Mouse (Mus musculus) ES-E14 (cell line): ENCODE results near the gene Mthfd2l. TPM values are rescaled to one million over a fixed set of nuclear protein-coding genes. Genes with fewer than 3 reads are reported as not detected.

Experiments
- DNase-seq: peaks from one replicate; pipeline ENCODE4 v3.0.0-alpha.2; 2013; ENCODE audit warnings: low read depth, low spot score
- H3K27ac ChIP-seq: 2 replicates; pipeline ENCODE4 v1.5.1; 2012; ENCODE audit warnings: low read depth, mild to moderate bottlenecking, low read length, moderate library complexity, mixed read lengths; ENCODE audit not compliant: poor library complexity, insufficient read depth, severe bottlenecking
- H3K36me3 ChIP-seq: 2 replicates; pipeline ENCODE4 v1.6.1; 2012; ENCODE audit warnings: mild to moderate bottlenecking, low read length, moderate library complexity, mixed read lengths; ENCODE audit not compliant: control insufficient read depth, poor library complexity, insufficient read depth, severe bottlenecking
- H3K4me1 ChIP-seq, 2 experiments: fragments of 150-350 bp in 1 of 2; sonication (generic) in 1 of 2; 2 replicates each; pipeline ENCODE4 v1.6.1; 2012; ENCODE audit warnings: low read length in 2 of 2, mild to moderate bottlenecking in 1 of 2, mixed read lengths in 1 of 2; ENCODE audit not compliant: control insufficient read depth in 2 of 2, insufficient read depth in 2 of 2, poor library complexity in 1 of 2
- H3K4me3 ChIP-seq, 2 experiments: fragments of 150-350 bp in 1 of 2; sonication (generic) in 1 of 2; 2 replicates each; pipeline ENCODE4 v1.5.1; 2012; ENCODE audit warnings: low read length in 2 of 2, low read depth in 1 of 2, mild to moderate bottlenecking in 1 of 2, mixed read lengths in 1 of 2; ENCODE audit not compliant: insufficient read depth in 1 of 2, poor library complexity in 1 of 2, severe bottlenecking in 1 of 2
- H3K9ac ChIP-seq: 2 replicates; pipeline ENCODE4 v1.6.1; 2012; ENCODE audit warnings: low read depth, mild to moderate bottlenecking, low read length, mixed read lengths; ENCODE audit not compliant: poor library complexity, insufficient read depth, severe bottlenecking
- H3K9me3 ChIP-seq: fragments of 150-350 bp; sonication (generic); 2 replicates; pipeline ENCODE4 v1.6.1; 2012; ENCODE audit warnings: low read depth, mild to moderate bottlenecking, low read length; ENCODE audit not compliant: control insufficient read depth, insufficient read depth
- CHD2 ChIP-seq: IDR thresholded peaks from 2 replicates; pipeline ENCODE4 v1.6.1; 2014; ENCODE audit warnings: mild to moderate bottlenecking, low read depth, low read length, inconsistent platforms
- HCFC1 ChIP-seq: IDR thresholded peaks from 2 replicates; pipeline ENCODE4 v1.6.1; 2012; ENCODE audit warnings: low read length, inconsistent platforms, borderline replicate concordance; ENCODE audit not compliant: insufficient read depth
- MAFK ChIP-seq: IDR thresholded peaks from 2 replicates; pipeline ENCODE4 v1.6.1; 2014; ENCODE audit warnings: mild to moderate bottlenecking, low read depth, low read length, inconsistent platforms; ENCODE audit not compliant: insufficient read depth
- ZC3H11A ChIP-seq: IDR thresholded peaks from 2 replicates; pipeline ENCODE4 v1.6.1; 2012; ENCODE audit warnings: low read depth, mild to moderate bottlenecking, inconsistent platforms, low read length, borderline replicate concordance
- ZNF384 ChIP-seq: IDR thresholded peaks from 2 replicates; pipeline ENCODE4 v1.6.1; 2012; ENCODE audit warnings: low read depth, low read length, inconsistent platforms
- in situ Hi-C, 2 experiments: fragments of 600-800 bp; cut with MboI; formaldehyde crosslinking; loops; one replicate each; pipeline ENCODE4 v1.15.1; 2025; ENCODE audit warnings: low sequenced_read_pairs in 2 of 2, inconsistent platforms in 1 of 2; ENCODE audit not compliant: unreplicated experiment in 2 of 2
- total RNA-seq: library from RNA; depleted of rRNA; stranded (reverse); fragments of 300-350 nt; gene quantifications from 2 replicates; pipeline ENCODE4 v1.2.3, GENCODE M21; 2012

Mthfd2l gene
- total RNA-seq, 1 experiment, result 4.0 TPM

DNA sequence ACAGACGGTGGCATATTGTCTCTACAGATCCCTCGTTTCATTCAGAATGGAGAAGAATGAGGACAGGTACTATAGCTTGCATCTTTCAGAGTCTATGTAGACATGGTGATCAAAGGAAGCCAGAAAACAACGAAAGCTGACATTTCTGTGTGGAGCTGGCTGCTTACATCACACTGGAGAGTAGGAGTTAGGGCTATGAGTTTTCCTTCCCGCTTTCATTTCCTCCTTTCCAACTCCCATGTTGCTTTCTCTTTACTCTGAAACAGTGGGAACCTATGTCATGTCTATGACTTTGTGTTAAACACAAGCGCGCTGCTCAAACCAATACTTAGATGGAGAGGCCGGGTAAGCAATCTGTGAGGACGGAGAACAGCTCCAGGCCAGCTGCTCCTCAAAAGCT lies 69.0 kb downstream of the Mthfd2l start:
- Histone ChIP-seq H3K36me3 (no peaks in the 10 kb centered on the region), H3K9ac (no peak overlapping the region), H3K27ac (no peak overlapping the region), H3K4me3 (no peak overlapping the region), H3K4me1 (no peaks in the 10 kb centered on the region), H3K9me3 (no peaks in the 10 kb centered on the region)
- in situ Hi-C loops, result no loop called here
- no peak for DNase-seq
- TF ChIP-seq HCFC1, result no peak
- no peak for TF ChIP-seq ZC3H11A
- TF ChIP-seq ZNF384, result no peak
- no peak for TF ChIP-seq MAFK
- no peak for TF ChIP-seq CHD2

- H3K36me3 ChIP-seq, result no peaks in the 10 kb centered on the region
- H3K27ac ChIP-seq, result no peak overlapping the region
- no peak overlapping the region for H3K9ac ChIP-seq
- in situ Hi-C loops, result no loop called here
- TF ChIP-seq ZC3H11A (no peak), MAFK (no peak), HCFC1 (no peak), CHD2 (no peak), ZNF384 (no peak)
- H3K9me3 ChIP-seq, result no peaks in the 10 kb centered on the region
- H3K4me1 ChIP-seq, result no peaks in the 10 kb centered on the region
- DNase-seq, result no peak
- H3K4me3 ChIP-seq, result no peak overlapping the region
Observed at GRCm38 (mm10) chr5:91015216-91015615, 84.3 kb downstream of the Mthfd2l start.

DNA sequence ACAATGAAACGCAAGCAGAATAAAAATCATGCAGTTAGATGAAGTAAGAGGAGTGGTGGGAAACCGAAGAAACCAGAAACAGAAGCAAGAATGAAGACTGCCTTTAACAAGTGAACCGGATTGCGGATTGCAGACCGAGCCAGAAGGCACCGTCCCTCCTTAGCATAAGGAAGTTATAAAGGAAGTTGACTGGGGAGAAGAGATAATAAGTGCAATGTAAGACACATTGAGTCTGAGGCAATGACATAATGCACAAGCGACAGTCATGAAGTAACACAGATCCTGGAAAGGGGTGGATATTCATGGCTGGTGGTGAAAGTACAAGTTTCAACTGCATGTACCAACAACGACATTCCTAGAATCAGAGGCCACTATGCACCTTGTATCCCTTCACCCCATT lies 92.2 kb downstream of the Mthfd2l start:
- TF ChIP-seq CHD2 (no peak), MAFK (no peak), ZNF384 (no peak), ZC3H11A (no peak), HCFC1 (no peak)
- no peak overlapping the region for H3K9ac ChIP-seq
- no peak for DNase-seq
- H3K4me1 ChIP-seq, result no peaks in the 10 kb centered on the region
- in situ Hi-C loops, result no loop called here
- H3K36me3 ChIP-seq, result no peaks in the 10 kb centered on the region
- no peak overlapping the region for H3K4me3 ChIP-seq
- H3K9me3 ChIP-seq, result no peaks in the 10 kb centered on the region
- no peak overlapping the region for H3K27ac ChIP-seq

- no peak for DNase-seq
- H3K27ac ChIP-seq, result no peak within 1 kb of the TSS
- no peaks in the 10 kb centered on the region for H3K4me1 ChIP-seq
- no peak within 1 kb of the TSS for H3K4me3 ChIP-seq
- no peak within 1 kb of the TSS for H3K9ac ChIP-seq
- in situ Hi-C loops, result no loop called here
- no peaks in the 10 kb centered on the region for H3K36me3 ChIP-seq
- TF ChIP-seq ZC3H11A, result no peak
- no peak for TF ChIP-seq ZNF384
- TF ChIP-seq CHD2, result no peak
- no peak for TF ChIP-seq MAFK
- TF ChIP-seq HCFC1, result no peak
- no peaks in the 10 kb centered on the region for H3K9me3 ChIP-seq
Observed at GRCm38 (mm10) chr5:91027164-91027563, 96.2 kb downstream of the Mthfd2l start, which contains the start of gene Epgn. TSS of gene Epgn (plus strand) at chr5:91027464.

DNA sequence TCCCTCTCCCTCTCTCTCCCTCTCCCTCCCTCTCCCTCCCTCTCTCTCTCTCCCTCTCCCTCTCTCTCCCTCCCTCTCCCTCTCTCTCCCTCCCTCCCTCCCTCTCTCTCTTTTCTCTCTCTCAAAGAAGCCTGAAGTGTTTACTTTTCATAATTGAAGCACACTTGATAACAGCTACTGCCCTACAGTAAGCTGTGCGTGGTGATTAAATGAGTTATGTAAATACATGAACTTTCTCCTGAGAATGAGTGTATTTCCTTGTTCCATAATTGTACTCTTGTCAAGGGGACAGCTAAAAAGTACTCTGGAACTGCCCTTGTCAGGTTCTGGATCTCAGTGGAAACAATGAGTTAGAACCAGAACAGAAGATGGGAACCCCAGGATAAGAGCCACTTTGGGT lies 96.9 kb downstream of the Mthfd2l start:
- in situ Hi-C loops, result no loop called here
- no peak overlapping the region for H3K27ac ChIP-seq
- H3K9me3 ChIP-seq, result no peaks in the 10 kb centered on the region
- no peak overlapping the region for H3K9ac ChIP-seq
- DNase-seq, result no peak
- no peaks in the 10 kb centered on the region for H3K4me1 ChIP-seq
- H3K4me3 ChIP-seq, result no peak overlapping the region
- TF ChIP-seq ZC3H11A (no peak), ZNF384 (no peak), HCFC1 (no peak), CHD2 (no peak), MAFK (no peak)
- no peaks in the 10 kb centered on the region for H3K36me3 ChIP-seq
